Mouse (Mus musculus): ENCODE data around the gene Smad1.
A peak's percentile ranks its signal among the peaks of the same experiment; 100 is the strongest.

Smad1 gene

GRCm38 (mm10) chr8:79299704-79300103 is 99.6 kb downstream of the Smad1 start:
- no peak for DNase-seq (ENCODE audit: low spot score in 2 of 2)

GRCm38 (mm10) chr8:79297763-79298162 is 101.6 kb downstream of the Smad1 start:
- peak; percentile 65 to 75 for DNase-seq (ENCODE audit: low spot score in 2 of 2)

GRCm38 (mm10) chr8:79295276-79296105 is 103.8 kb downstream of the Smad1 start:
- no peak for DNase-seq (ENCODE audit: low spot score in 2 of 2)

GRCm38 (mm10) chr8:79294610-79295275 is 104.6 kb downstream of the Smad1 start, which contains the start of gene Mmaa:
TSS of gene Mmaa (minus strand) at chr8:79294937.
- peak; percentile 96 for DNase-seq (ENCODE audit: low spot score in 2 of 2)

GRCm38 (mm10) chr8:79293841-79294240 is 105.5 kb downstream of the Smad1 start:
- DNase-seq (ENCODE audit: low spot score in 2 of 2): no peak

- no peak for DNase-seq (ENCODE audit: low spot score in 2 of 2)
Observed at GRCm38 (mm10) chr8:79292712-79293264, 106.5 kb downstream of the Smad1 start.

- DNase-seq (ENCODE audit: low spot score in 2 of 2): no peak
Observed at GRCm38 (mm10) chr8:79289592-79289991, 109.7 kb downstream of the Smad1 start.

GRCm38 (mm10) chr8:79288681-79289080 is 110.6 kb downstream of the Smad1 start:
- DNase-seq (ENCODE audit: low spot score in 2 of 2): no peak
